Mouse (Mus musculus) hindbrain, embryonic 11.5 days (tissue): Measurements from ENCODE around the gene Zfp639. TPM values are rescaled to one million over a fixed set of nuclear protein-coding genes. Genes with fewer than 3 reads are reported as not detected.

Experiments used
- ATAC-seq: fragments of 200-750 bp; cut with Nextera tagmentation; 2 replicates; pipeline ENCODE4 v1.8.0; 2017; ENCODE audit warnings: mild to moderate bottlenecking, moderate TSS enrichment, moderate library complexity; ENCODE audit not compliant: low FRiP score
- DNase-seq: peaks from one replicate; pipeline ENCODE4 v3.0.0-alpha.2; 2015; ENCODE audit warnings: low spot score
- H3K27ac ChIP-seq: fragments of 300-500 bp; sonication (generic); 2 replicates; pipeline ENCODE4 v1.5.1; 2014; ENCODE audit warnings: mild to moderate bottlenecking, low read depth, low read length
- H3K27me3 ChIP-seq: fragments of 300-500 bp; sonication (generic); 2 replicates; pipeline ENCODE4 v1.6.1; 2014; ENCODE audit warnings: mild to moderate bottlenecking, low read length, moderate library complexity, mixed read lengths; ENCODE audit not compliant: control insufficient read depth, insufficient read depth
- H3K36me3 ChIP-seq: fragments of 300-500 bp; sonication (generic); 2 replicates; pipeline ENCODE4 v1.6.1; 2014; ENCODE audit warnings: mild to moderate bottlenecking, low read length, moderate library complexity, mixed read lengths; ENCODE audit not compliant: control insufficient read depth, insufficient read depth
- H3K4me1 ChIP-seq: fragments of 300-500 bp; sonication (generic); replicated peaks from 2 replicates; pipeline ENCODE4 v1.6.1; 2014; ENCODE audit warnings: low read length, mixed read lengths; ENCODE audit not compliant: control insufficient read depth, insufficient read depth
- H3K4me2 ChIP-seq: fragments of 300-500 bp; sonication (generic); replicated peaks from 2 replicates; pipeline ENCODE4 v1.6.1; 2014; ENCODE audit warnings: mild to moderate bottlenecking, low read depth, low read length
- H3K4me3 ChIP-seq: fragments of 300-500 bp; sonication (generic); 2 replicates; pipeline ENCODE4 v1.5.1; 2014; ENCODE audit warnings: low read depth, low read length
- H3K9ac ChIP-seq: fragments of 300-500 bp; sonication (generic); 2 replicates; pipeline ENCODE4 v1.6.1; 2014; ENCODE audit warnings: low read depth, low read length
- H3K9me3 ChIP-seq: fragments of 300-500 bp; sonication (generic); 2 replicates; pipeline ENCODE4 v1.6.1; 2016; ENCODE audit warnings: low read length; ENCODE audit not compliant: control insufficient read depth
- WGBS: fragments of 180-500 bp; shearing (Covaris S2); extraction: QIAGEN DNeasy Blood & Tissue Kit; methylation state at CpG from one replicate; pipeline ENCODE4 v1.1.7; 2014; 5-methylcytosine and 5-hydroxymethylcytosine counted together
- polyA plus RNA-seq: library from polyadenylated mRNA; unstranded; fragments of >200 nt; fragmentation: Nextera tagmentation; extraction: Ambion mirVana; gene quantifications from 2 replicates; pipeline ENCODE4 v1.2.1, GENCODE M21; 2014

Zfp639 gene
- polyA plus RNA-seq, 1 experiment from 2014 or later, result 48.0 TPM

GRCm38 (mm10) chr3:32511191-32511550 is 1.1 kb downstream of the Zfp639 start:
- H3K36me3 ChIP-seq, result 0 out of 2 replicates have a peak, but pooled peaks cover 3% of the 10 kb centered on the region
- H3K4me1 ChIP-seq, result peaks cover 2% of the 10 kb centered on the region; the same call in 1 of the 2 replicates
- peak overlapping the region; percentile 77 for H3K4me2 ChIP-seq
- H3K4me3 ChIP-seq, result peak overlapping the region; percentile 84
- peak overlapping the region; percentile 88 for H3K9ac ChIP-seq
- no peak overlapping the region; the same call in 1 of the 2 replicates for H3K27ac ChIP-seq
- ATAC-seq (no peak), DNase-seq (peak; percentile 43)
- H3K27me3 ChIP-seq, result no peaks in the 10 kb centered on the region
- H3K9me3 ChIP-seq, result no peaks in the 10 kb centered on the region
- WGBS, result 9% methylated on average over 13 of the region's 13 CpGs

GRCm38 (mm10) chr3:32512686-32513284 is 2.7 kb downstream of the Zfp639 start:
- Histone ChIP-seq H3K4me1 (peaks cover 2% of the 10 kb centered on the region; the same call in 1 of the 2 replicates), H3K36me3 (0 out of 2 replicates have a peak, but pooled peaks cover 3% of the 10 kb centered on the region), H3K9me3 (no peaks in the 10 kb centered on the region), H3K4me2 (no peak overlapping the region), H3K9ac (no peak overlapping the region), H3K27ac (no peak overlapping the region), H3K4me3 (no peak overlapping the region), H3K27me3 (no peaks in the 10 kb centered on the region)
- no peak for ATAC-seq
- 96% methylated on average over 7 of the region's 7 CpGs for WGBS
- no peak for DNase-seq

- H3K27me3 ChIP-seq, result no peaks in the 10 kb centered on the region
- no peak for ATAC-seq
Observed at GRCm38 (mm10) chr3:32513528-32513927, 3.5 kb downstream of the Zfp639 start.

GRCm38 (mm10) chr3:32527181-32527580 is 17.1 kb downstream of the Zfp639 start:
- 89% methylated on average over 4 of the region's 4 CpGs for WGBS
- Histone ChIP-seq H3K27me3 (no peaks in the 10 kb centered on the region), H3K4me2 (no peak overlapping the region), H3K4me1 (no peaks in the 10 kb centered on the region), H3K36me3 (no peaks in the 10 kb centered on the region), H3K4me3 (no peak overlapping the region), H3K9ac (no peak overlapping the region), H3K9me3 (no peaks in the 10 kb centered on the region), H3K27ac (no peak overlapping the region)
- ATAC-seq (no peak), DNase-seq (no peak)

More at GRCm38 (mm10) chr3:32513528-32513927, 3.5 kb downstream of the Zfp639 start:
- H3K4me2 ChIP-seq, result no peak overlapping the region
- DNase-seq, result no peak
- 0 out of 2 replicates have a peak, but pooled peaks cover 3% of the 10 kb centered on the region for H3K36me3 ChIP-seq
- peaks cover 2% of the 10 kb centered on the region; the same call in 1 of the 2 replicates for H3K4me1 ChIP-seq
- no peak overlapping the region for H3K4me3 ChIP-seq
- no peak overlapping the region for H3K9ac ChIP-seq
- no peaks in the 10 kb centered on the region for H3K9me3 ChIP-seq
- no peak overlapping the region for H3K27ac ChIP-seq

GRCm38 (mm10) chr3:32529303-32529898 is 19.3 kb downstream of the Zfp639 start, which contains the start of gene Mfn1:
Gene Mfn1 (plus strand): TSS chr3:32529465.
- Histone ChIP-seq H3K36me3 (no peaks in the 10 kb centered on the region), H3K4me2 (peak within 1 kb of the TSS; percentile 64), H3K4me3 (peak within 1 kb of the TSS; percentile 59), H3K4me1 (no peaks in the 10 kb centered on the region), H3K27me3 (no peaks in the 10 kb centered on the region), H3K9me3 (no peaks in the 10 kb centered on the region), H3K27ac (no peak within 1 kb of the TSS), H3K9ac (peak within 1 kb of the TSS; percentile 77)
- WGBS, result under 1% methylated on average over 47 of the region's 47 CpGs
- DNase-seq (peak; percentile 91), ATAC-seq (peak; percentile 100)

- DNase-seq (peak; percentile 17), ATAC-seq (no peak)
- 18% methylated on average over 5 of the region's 5 CpGs for WGBS
- Histone ChIP-seq H3K27me3 (no peaks in the 10 kb centered on the region), H3K27ac (no peak overlapping the region), H3K4me1 (no peaks in the 10 kb centered on the region), H3K36me3 (no peaks in the 10 kb centered on the region), H3K4me3 (peak overlapping the region; percentile 59), H3K9me3 (no peaks in the 10 kb centered on the region), H3K9ac (peak overlapping the region; percentile 77; the same call in 1 of the 2 replicates), H3K4me2 (peak overlapping the region; percentile 64)
Observed at GRCm38 (mm10) chr3:32530041-32530440, 20.0 kb downstream of the Zfp639 start.

GRCm38 (mm10) chr3:32535692-32536091 is 25.6 kb downstream of the Zfp639 start:
- H3K9me3 ChIP-seq, result no peaks in the 10 kb centered on the region
- no peak overlapping the region for H3K4me3 ChIP-seq
- 71% methylated on average over 1 of the region's 1 CpGs for WGBS
- no peaks in the 10 kb centered on the region for H3K36me3 ChIP-seq
- no peak overlapping the region for H3K4me2 ChIP-seq
- no peak overlapping the region for H3K9ac ChIP-seq
- no peaks in the 10 kb centered on the region for H3K4me1 ChIP-seq
- no peak overlapping the region for H3K27ac ChIP-seq
- ATAC-seq (no peak), DNase-seq (no peak)
- H3K27me3 ChIP-seq, result no peaks in the 10 kb centered on the region

GRCm38 (mm10) chr3:32537556-32537955 is 27.5 kb downstream of the Zfp639 start:
- H3K9me3 ChIP-seq, result no peaks in the 10 kb centered on the region
- H3K4me2 ChIP-seq, result no peak overlapping the region
- H3K4me1 ChIP-seq, result no peaks in the 10 kb centered on the region
- no peaks in the 10 kb centered on the region for H3K27me3 ChIP-seq
- no peak for DNase-seq
- H3K4me3 ChIP-seq, result no peak overlapping the region
- no peaks in the 10 kb centered on the region for H3K36me3 ChIP-seq
- H3K27ac ChIP-seq, result no peak overlapping the region
- H3K9ac ChIP-seq, result no peak overlapping the region
- 61% methylated on average over 1 of the region's 1 CpGs for WGBS
- ATAC-seq, result no peak

GRCm38 (mm10) chr3:32538091-32538490 is 28.0 kb downstream of the Zfp639 start:
- no peak overlapping the region for H3K4me3 ChIP-seq
- no peak overlapping the region for H3K9ac ChIP-seq
- H3K27ac ChIP-seq, result no peak overlapping the region
- 90% methylated on average over 5 of the region's 5 CpGs for WGBS
- no peak overlapping the region for H3K4me2 ChIP-seq
- H3K4me1 ChIP-seq, result no peaks in the 10 kb centered on the region
- DNase-seq (no peak), ATAC-seq (no peak)
- H3K27me3 ChIP-seq, result no peaks in the 10 kb centered on the region
- H3K36me3 ChIP-seq, result no peaks in the 10 kb centered on the region
- H3K9me3 ChIP-seq, result no peaks in the 10 kb centered on the region
